Mouse (Mus musculus) activated CD4-positive, CD25-positive, alpha-beta regulatory T cell, adult 4 months (primary cell): ENCODE results near the gene Kitl. TPM values are rescaled to one million over a fixed set of nuclear protein-coding genes. Genes with fewer than 3 reads are reported as not detected.

Experiments
- ATAC-seq: one replicate; pipeline ENCODE4 v1.8.0; 2017
- polyA plus RNA-seq, 2 experiments: library from polyadenylated mRNA; unstranded; fragments of 100-300 nt; shearing (Covaris generic); gene quantifications; one replicate each; pipeline ENCODE4 v1.2.1; 2017

The Kitl gene
- polyA plus RNA-seq, 2 experiments from 2014 or later = 1.1 TPM; not detected in 1

DNA sequence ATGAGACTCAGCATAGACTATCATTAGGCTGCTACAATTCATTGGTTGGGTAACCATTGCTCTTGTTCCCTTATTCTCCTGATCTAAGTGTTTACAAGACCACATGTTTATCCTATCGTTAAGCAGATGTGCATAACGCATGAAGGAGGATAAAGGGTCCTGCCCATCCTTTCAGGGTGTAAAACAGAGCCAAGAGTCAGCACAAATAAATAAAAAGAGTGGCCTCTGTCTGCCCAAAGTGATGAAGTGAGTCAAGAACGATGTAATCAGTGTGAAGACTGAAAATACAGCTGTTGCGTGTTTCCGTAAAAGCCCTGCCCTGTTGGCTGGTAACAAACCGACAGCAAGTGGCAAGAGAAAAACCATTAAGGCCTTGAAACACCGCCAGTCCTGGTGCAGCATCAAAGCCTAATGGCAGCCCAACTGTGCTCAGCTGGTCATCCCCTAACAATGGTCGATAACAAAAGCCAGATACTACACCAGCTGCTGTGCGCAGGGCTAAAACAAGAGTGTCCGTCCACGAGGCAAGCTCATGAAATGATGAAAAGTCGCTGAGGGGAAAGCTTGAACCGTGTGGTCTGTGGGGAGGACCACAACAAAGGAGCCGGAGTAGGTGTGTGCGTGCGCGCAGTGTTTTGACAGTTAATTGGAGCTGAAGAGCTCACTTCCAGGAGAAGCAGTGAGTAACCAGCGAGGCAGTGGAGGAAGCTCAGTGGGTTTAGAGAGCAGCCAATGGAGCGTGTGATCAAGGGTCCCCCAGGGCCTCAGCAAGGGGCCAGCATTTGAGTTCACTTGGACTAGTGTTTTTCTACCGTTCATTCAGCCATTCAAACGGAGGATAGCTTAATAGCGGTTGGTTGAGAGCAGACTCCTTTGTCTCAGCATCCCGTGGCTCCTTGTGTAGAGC is 112.7 kb downstream of the Kitl start:
- ATAC-seq = no peak

DNA sequence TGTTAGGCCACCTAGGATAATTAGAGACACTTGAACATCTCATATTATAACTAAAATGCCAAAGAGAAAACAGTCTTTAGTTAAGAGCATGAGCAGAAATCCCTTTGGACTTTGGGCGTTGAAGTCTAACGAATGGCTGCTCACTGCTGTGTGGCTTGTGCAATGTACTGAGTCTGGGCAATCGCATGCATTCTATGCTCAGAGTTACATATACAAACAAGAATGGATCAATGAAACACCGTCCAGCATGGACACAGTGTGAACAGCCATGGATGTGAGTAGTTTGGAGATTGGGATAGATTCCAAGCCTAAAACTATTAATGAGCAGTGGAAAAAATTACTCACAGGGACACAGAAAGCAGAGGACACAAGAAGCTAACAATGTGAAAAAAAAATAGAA is 116.2 kb downstream of the Kitl start:
- no peak for ATAC-seq

DNA sequence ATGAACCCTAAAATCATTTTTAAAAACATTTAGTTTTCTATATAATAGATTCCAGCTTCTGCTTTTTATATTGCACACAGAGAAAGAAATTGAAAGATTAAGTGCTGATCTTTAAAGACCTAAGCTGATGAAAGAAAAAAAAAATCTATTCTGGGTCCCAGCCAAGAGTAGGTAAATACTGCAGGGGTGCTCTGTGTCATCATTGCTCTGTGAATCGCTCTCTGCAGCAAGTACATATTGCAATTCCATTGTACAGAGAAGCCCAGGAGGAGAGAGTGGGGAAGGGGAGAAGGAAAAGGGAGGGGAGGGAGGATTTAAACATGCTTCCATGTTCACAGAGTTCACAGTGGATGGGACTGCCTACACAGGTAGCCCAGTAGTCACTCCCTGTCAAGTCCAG is 116.9 kb downstream of the Kitl start:
- no peak for ATAC-seq

DNA sequence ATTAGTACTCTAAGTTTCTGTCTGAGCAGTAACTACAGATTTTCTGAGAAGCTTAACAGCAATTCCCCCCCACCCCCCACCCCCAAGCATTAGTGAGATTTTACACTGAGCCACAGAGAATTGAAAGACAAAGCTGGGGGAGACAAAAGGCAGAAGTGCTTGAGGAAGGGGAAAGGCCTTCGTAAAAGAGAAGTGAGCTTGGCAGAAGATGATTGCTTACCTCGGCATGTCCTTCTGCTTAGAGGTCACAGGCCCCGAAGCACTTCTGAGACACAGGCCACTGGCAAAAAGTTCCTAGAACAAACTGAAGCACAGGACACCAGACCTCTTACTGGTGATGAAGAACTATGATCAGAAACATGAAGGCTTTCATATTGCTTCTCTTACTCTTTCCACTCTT is 123.1 kb downstream of the Kitl start:
- no peak for ATAC-seq

DNA sequence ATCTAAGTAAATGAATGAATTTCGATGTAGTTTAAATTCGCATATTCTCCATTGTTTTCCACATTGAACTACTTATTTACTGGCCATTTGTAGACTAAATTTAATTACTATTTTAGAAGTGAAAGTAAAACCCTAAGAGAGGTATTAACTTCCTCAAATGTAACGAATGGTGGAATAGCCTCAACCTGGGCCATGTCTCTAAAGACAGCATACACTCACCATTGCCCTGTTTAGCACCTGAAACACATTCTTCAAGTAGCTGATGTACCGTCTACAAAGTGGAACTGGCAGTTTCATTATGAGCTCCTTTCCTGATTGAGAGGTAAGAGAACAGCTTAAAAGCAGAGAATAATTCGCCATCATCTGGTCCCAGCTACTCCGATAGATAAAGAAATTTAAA is 132.7 kb downstream of the Kitl start:
- no peak for ATAC-seq
